Mouse (Mus musculus) right cerebral cortex, postnatal 36 days (tissue): Measurements from ENCODE around the gene Myo3b.

ENCODE experiments used
- DNase-seq, 2 experiments: peaks; one replicate each; pipeline ENCODE4 v3.0.0; 2022; ENCODE audit warnings: low spot score in 2 of 2, mixed read lengths in 1 of 2

The Myo3b gene

DNA sequence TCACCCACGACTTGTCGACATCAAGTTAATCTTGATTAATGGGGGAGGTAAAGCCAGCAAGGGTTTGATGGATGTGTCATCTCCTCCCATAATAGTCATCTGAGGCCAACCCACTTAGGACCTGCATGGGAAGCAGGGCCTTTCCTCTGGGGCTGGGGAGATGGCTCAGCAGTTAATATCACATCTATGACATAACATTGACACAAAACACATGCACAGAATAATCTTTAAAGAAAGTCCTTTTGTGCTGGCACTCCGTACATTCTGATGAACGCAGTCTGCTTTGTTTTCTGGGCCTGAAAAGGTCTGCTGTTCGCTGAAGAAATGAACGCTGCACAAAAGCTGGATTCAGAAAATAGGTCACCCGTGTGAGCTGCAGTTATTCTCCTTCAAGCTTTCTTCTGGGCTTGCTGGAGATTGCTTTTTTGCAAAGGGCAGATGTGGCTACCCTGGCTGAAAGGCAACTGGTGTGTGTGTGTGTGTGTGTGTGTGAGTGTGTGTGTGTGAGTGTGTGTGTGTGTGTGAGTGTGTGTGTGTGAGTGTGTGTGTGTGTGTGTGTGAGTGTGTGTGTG is 26.9 kb downstream of the Myo3b start:
- no peak for DNase-seq

- no peak for DNase-seq
These were observed 27.6 kb downstream of the Myo3b start for GRCm38 (mm10) chr2:70066338-70067022.

DNA sequence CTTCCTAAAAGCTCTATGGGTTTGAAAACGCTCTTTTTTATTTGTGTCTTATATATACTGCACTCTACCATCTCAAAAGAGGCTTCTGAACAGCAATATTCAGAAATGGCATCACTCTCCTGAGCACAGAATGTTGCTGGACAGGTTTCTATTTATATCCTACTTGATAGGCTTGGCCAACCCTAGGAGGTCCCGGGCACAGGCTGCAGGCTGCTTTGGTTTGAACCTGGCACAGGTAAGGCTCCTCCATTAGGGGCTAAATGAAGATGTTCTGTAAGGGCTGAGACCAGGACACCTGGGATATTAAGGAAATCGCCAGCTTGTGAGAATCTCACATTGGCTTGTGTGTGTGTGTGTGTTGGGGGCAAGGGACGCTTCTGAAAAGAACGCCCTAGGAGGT is 30.9 kb downstream of the Myo3b start:
- no peak for DNase-seq

- DNase-seq: no peak
These were observed 44.6 kb downstream of the Myo3b start for GRCm38 (mm10) chr2:70083444-70084020.

DNA sequence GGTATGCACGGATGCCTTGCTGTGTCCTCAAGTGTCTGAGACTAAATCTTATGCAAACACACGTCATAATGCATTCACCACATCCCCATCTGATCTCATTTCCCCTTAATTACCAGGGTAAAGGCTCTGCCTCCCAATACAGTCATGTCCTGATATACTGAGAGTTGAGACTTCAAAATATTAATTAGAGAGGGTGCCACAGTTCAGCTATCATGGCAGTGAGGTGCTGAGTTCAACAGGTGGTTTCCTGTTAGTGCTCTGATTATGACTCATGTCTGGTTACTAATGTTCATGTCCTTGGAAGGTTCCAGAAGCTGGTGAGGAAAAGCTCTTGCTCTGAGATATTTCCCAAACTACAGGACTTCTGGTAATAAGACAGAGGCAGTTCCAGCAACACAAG is 52.3 kb downstream of the Myo3b start:
- DNase-seq: no peak

GRCm38 (mm10) chr2:70091801-70092522 is 53.0 kb downstream of the Myo3b start:
- no peak for DNase-seq

DNA sequence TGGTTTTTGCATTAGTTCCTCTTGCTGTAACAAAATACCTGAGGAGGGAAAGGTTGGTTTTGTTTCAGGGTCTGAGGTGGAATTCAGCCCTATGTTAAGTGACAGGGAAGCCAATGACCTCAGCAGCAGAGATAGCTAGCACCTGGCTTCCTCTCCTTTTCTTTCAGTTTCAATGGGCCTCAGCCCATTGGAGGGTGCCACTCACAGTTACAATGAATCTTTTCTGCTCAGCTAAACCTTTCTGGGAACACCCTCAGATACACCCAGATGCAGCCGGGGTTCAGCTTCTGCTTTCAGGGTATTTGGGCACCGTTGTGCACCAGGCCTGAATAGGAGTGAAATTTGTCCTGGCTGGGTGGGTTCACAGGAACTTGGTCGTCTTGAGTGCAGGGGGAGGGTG is 53.7 kb downstream of the Myo3b start:
- no peak for DNase-seq

- no peak for DNase-seq
These were observed 55.5 kb downstream of the Myo3b start for GRCm38 (mm10) chr2:70094446-70094845.

DNA sequence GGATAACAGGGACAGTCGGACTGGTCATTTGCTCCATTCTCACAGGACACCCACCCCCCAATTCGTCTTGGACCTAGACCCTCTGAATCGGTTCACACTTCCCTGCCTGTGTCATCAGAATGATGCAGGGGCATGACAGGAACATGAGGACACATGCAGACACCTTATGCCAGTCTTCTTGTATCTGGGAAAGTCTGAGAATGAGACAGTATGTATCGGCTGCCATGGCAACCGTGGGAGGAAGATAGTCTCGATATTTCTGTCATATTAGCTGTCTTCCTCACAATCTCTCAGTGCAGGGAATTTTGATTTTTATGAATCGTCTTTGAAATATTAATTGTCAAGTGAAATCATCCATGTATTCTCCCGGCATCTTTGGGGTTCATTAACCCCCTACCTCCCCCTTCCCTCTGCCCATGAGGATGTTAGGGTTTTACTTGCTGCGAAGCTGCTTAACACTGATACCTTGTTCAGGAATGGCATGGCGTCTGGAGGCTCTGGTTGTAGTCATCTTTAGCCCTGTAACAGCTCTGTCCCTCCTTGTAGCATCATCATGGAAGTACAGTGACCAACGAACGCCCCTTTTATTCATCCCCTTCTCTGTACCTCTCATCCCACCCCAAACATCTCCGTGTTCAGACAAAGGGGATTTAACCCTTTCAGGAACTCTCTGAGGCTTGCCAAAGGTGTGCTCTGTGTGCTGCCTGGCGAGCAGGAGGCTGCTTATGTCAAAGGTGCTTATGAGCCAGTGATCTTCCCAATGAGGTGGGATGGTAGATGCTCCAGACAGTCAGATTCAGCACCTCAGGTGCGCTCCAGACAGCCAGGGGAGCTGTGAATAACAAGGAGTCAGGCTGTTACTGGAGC is 58.5 kb downstream of the Myo3b start:
- DNase-seq: peak; percentile 63 to 75

DNA sequence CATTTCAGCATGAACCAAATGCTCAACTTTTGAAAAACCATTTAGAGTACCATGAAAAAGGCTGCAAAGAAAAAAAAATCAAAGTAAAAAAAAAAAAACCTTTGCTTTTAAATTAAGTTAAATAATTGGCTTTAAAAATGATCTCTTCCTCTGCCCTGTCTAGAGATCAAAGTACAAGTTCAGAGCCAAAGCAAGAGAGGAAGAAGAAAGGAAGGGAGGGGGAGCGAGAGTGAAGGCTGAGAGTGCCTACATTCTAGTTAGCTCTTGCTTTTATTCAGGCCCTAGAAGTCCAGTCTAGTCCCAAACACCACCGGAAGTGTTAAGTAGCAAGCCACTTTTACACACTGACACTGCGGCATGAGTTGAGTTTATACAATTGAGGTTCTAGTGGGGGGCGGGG is 60.5 kb downstream of the Myo3b start:
- DNase-seq: no peak

- no peak for DNase-seq
These were observed 66.5 kb downstream of the Myo3b start for GRCm38 (mm10) chr2:70105286-70106030.

- DNase-seq: no peak
These were observed 70.1 kb downstream of the Myo3b start for GRCm38 (mm10) chr2:70109010-70109409.

DNA sequence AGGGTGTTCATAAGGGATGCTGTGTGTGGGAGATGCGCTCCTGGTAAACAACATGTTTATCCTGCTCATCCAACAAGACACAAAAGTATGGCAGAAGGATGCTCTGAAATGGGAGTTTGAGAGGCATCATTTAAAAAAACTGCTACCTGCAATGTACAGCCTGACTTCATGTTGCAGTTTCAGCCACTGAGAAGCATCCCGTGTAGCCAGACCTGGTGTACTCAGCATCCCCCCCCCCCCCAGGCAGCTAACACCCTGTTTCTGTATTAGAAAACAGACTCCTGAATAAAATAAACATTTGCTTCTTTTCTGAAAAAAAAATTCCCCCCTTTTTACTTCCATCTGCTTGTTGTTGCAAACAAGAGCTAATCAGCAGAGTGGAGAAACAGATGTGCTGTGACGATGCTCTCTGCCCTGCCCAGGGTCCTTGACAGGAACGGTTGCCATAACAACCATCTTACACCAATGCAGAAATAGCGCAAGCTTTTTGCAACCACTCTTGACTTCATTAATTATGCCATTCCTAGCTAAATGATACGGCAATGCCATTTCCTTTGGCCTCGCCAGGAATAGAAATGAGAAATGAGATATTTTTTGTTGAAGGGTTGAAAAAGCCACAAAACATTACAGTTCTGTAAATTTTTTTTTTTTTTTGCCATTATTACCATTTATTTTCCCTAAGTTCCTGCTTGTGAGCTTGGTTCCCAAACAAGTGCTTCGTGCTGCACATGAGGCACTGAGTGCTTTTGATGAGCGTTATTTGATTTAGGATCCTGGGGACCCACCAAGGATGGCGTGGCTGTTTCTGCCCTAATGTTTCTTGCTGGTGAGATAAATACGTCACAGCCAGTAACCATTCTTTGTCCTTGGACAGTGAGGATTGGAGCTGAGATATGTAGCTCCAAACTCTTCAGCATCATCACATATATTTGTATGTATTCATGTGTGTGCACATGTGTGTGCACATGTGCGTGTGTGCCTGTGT is 75.2 kb downstream of the Myo3b start:
- DNase-seq: peak in 1 of 2 experiments; percentile 32

DNA sequence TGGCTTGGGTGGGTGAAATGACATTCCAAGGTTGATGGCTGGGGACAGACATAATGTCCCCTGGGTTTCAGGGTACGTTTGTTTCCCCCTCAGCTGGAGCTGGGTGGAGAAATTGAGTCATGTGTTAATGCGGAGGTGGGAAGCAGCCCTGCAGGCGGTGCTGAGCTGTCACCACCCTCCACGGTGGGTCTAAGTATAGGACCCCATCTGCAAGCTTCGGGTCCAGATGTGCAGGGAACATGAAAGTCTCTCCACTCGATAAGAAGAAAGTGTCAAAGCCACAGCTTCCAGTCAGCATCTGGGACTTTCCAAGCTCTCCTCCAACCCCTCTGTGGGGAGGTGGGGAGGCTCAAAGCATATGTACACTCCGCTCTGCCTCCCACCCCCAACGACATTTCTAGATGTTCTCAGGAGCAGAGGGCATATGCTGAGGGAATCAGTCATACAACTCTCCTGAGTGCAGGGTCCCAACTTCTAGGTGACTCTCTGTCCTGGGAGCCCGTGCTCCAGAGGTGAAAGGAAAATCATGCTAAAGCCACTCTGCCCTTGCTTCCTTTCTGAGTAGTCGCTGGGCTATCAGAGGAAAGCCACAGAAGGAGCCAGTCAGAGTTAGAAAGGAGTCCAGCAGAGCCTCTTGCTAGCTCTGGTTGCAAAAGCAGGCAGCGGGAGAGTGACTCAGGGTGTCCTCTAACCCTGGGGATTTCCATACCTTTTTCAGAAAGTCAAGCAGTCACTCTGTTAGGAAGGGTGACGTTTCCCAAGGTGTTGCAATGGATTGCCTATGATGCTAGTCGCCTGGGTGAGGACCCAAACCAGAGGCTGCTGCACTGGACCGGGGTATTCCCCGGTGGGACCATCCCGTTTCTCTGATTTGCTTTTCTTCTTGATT is 79.7 kb downstream of the Myo3b start:
- DNase-seq: no peak

DNA sequence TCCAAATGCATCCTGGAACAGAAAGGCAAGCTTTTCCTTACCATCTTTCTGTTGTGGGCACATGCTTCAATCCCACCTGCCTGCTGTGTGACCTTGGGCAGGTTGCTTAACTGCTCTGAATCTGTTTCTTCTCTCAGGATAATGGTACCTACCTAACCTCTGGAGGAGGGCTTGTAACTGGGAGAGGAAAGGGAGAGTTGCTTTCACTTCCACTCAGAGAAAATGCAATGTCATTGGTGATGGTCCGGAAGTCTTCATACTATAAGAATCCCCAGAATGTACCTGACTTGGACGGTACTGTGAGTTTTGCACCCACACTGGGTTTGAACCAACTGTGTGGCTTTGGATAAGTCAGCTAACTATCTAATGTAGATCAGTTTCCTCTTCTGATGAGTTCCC is 80.3 kb downstream of the Myo3b start:
- DNase-seq: no peak

DNA sequence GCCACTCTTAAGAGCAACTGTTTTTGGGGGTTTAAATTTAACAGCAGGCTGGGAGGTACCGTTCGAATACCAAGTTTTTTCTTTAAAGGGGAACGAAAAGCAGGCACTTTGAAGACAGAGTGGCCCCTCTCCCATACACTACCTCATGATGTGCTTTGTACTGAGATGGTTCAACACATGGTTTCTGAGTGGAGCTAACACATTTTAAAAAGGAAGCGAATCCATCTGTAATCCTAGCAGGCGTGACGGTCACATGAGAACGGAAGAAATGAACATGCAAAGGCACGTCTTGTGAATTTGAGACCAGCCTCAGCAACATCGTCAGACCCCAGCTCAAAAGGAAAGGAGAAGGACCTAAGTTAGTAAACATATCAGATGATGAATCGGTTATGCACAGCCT is 87.4 kb downstream of the Myo3b start:
- DNase-seq: no peak

DNA sequence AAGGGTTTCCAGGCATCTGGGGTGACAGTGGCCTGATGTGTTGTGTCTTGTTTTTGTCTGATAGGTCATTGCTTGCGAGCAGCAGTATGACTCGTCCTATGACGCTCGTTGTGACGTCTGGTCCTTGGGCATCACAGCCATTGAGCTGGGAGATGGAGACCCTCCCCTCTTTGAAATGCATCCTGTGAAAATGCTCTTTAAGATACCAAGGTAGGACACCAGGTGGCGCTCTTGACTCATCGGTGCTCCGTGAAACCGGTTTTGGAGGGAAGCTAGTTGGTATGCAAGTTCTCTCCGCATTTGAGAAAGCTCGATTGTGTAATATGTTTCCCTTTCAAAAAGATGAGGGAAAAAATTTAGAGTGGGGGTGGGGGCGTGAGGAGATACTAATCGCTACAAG is 87.9 kb downstream of the Myo3b start:
- DNase-seq: peak; percentile 75 to 76

DNA sequence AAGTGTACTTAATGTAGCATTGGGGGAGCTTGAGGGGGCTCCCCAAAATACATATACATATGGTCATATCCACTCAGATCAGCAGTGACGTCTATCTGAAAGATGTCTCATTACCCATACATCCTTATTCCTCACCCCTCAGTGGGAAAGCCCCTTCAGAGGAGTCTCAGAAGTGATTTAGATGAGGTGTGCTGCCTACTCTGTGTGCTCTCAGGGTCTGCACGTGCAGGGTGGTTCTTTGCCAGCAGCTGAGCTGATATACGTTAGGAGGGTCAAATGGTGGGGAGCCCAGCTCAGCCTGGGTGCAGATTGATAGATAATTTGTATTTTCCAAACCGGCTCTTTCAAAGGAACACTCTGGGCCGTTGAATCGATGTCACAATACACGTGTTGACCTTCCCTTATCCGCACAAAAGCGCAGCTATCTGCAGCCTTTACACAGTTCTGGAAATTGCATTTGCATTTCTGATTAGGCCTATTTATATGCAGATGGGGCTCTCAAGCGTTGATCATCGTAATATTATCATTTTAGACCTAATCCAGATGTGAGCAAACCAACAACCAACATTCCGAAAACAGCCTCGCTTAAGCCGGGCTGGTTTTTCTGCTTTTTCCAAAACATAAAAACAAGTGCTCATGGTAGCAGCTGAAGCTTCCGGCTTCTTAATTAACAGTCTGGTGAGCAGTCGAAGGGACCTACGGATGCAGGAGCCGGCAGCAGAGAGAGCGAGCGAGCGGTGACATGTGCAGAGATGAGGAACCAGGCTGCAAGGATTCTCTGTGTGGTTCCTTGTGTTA is 88.6 kb downstream of the Myo3b start:
- DNase-seq: no peak
